Mouse (Mus musculus) c-Kit-negative CD71-positive TER-119-positive erythroid progenitor cells, embryonic 14.5 days (primary cell): ENCODE measurements around the gene Krtap5-1.
"Not testable (repeated sequence)": the region's sequence is repeated elsewhere in the genome, so short reads cannot be mapped to it uniquely, and the experiment has no call there.

Experiments used
- DNase-seq: peaks from one replicate; pipeline ENCODE4 v3.0.0-alpha.2; 2013; ENCODE audit warnings: low read depth, low spot score

Gene Krtap5-1

DNA sequence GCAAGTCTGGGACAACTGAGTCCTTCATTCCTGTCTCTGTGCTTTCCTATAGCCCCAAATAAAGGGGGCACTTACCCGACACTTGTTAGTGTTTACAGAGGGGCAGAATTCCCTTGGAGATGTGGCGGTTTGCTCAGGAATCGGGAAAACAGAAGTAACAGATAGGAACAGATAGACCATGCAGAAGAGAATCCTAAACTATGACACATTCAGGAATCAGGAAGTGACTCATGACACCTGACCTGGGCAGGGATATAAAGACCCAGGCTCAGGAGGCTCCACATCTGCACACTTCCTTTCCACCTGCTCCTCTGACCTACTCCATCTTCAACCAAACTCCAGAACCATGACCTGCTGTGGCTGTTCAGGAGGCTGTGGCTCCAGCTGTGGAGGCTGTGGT lies 6.3 kb upstream of the Krtap5-1 start, which contains the start of gene Krtap5-4:
Gene Krtap5-4 (plus strand): TSS at position 301 of the 400 bp plus-strand sequence.
- DNase-seq, result no peak

- DNase-seq, result not testable (repeated sequence)
These were observed 810 bp downstream of the Krtap5-1 start for GRCm38 (mm10) chr7:142296108-142296507.

GRCm38 (mm10) chr7:142295418-142295817 lies 1.5 kb downstream of the Krtap5-1 start:
- no peak for DNase-seq

DNA sequence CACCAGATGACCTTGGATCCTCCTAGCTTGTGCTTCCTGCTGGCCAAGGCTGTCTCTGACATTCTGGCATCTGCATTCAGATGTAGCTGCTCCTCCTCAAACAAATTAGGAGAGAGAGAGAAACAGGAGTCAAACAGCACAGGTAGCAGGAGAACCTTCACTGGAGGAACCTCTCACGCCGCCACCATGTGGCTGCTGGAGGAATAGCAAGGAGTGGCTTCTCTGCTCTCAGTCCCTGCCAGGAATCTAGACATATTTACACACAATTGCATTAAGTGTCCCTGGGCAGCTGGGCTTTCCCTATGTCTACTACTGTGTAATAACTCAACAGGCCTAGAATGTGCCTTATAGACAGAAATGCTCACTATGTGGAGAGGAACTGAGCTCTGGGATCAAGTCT lies 3.1 kb downstream of the Krtap5-1 start:
- DNase-seq, result not testable (repeated sequence)

- not testable (repeated sequence) for DNase-seq
These were observed 10.9 kb downstream of the Krtap5-1 start for GRCm38 (mm10) chr7:142285910-142286612.

DNA sequence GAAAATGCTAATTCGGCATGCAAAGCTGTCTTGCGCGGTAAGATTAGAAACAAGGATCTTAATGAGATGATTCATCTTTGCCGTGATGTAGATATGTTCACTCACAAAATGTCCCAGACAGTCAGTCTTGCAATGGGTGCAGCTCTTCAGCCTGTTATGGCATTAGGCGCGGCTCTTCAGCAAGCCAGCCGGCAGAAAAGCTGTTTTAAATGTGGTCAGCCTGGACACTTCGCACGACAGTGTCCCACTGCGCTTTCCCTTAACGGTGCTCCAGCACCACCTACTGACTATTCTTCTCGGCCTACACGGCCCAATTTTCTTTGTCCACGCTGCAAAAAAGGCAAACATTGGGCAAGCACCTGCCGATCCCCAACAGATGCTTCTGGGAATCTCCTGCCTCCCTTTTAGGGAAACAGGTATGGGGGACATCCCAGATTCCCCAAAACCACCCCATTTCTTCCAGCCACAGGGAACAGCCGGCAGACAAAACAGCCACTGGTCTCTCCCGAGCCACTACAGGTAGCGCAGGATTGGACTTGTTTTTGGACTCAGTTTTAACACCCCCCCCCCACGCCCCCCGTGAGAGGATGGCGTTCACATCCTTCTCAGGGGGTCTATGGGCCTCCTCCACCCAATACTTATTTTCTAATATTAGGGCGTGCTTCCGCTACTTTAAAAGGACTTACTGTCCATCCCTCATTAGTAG lies 11.6 kb downstream of the Krtap5-1 start:
- no peak for DNase-seq

DNA sequence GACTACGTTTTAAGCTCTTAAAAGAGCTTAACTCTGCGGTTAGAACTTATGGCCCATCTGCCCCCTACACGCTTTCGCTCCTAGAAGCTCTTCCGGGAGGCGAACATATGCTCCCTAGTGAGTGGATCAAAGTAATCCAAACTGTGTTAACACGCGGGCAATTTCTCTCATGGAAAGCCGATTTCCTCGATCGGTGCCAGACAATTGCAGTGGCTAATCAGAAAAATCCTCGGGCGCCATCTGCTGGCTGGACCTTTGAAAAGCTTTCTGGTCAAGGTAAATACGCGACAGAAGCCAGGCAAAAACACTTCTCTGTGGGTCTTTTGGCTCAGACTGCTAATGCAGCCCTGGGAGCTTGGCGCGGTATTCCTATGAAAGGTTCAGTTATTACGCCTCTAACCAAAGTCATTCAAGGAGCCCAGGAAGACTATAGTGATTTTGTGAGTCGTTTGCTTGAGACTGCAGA lies 12.3 kb downstream of the Krtap5-1 start:
- peak; percentile 30 for DNase-seq

- no peak for DNase-seq
These were observed 12.8 kb downstream of the Krtap5-1 start for GRCm38 (mm10) chr7:142284023-142284591.

- not testable (repeated sequence) for DNase-seq
These were observed 14.1 kb downstream of the Krtap5-1 start for GRCm38 (mm10) chr7:142282847-142283246.

DNA sequence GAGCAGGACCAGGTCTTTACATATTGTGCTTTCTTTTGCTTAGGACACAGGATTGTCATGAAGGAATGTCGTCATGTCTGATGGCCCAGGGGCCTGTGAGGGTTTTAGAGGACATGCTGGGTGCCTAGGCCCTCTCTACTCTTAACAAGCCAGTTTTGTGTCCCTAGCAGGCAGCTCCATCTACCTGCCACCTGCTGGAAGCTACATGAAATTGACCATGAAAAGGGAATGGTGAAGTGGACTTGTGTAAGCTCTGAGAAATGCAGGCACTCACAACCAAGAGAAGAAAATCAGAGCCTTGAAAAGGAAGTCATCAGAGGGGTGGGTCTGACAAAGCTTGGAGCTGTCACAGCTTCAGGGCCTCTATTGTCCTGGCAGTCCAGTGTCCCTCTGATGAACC lies 17.6 kb downstream of the Krtap5-1 start:
- DNase-seq, result not testable (repeated sequence)

GRCm38 (mm10) chr7:142278183-142278582 lies 18.7 kb downstream of the Krtap5-1 start:
- DNase-seq, result not testable (repeated sequence)

DNA sequence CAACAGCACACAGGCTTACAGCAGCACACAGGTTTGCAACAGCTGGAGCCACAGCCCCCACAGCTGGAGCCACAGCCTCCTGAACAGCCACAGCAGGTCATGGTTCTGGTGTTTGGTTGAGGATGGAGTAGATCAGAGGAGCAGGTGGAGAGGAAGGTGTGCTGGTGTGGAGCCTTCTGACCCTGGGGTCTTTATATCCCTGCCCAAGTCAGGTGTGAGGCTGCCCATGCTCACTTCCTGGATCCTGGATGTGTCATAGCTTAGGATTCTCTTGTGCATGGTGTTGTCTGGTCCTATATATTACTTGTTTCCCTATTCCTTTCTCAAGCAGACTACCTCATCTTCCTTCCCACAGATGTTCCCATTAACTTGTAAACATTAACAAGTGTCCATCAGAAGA lies 22.7 kb downstream of the Krtap5-1 start, which contains the start of gene Gm4559:
Gene Gm4559 (minus strand): TSS at position 101 of the 400 bp plus-strand sequence.
- not testable (repeated sequence) for DNase-seq

DNA sequence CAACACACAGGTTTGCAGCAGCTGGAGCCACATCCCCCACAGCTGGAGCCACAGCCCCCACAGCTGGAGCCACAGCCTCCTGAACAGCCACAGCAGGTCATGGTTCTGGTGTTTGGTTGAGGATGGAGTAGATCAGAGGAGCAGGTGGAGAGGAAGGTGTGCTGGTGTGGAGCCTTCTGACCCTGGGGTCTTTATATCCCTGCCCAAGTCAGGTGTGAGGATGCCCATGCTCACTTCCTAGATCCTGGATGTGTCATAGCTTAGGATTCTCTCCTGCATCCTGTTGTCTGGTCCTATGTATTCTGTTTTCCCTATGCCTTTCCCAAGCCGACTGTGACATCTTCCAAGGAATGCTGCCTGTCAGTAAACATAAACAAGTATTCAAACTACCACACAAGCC lies 38.7 kb downstream of the Krtap5-1 start, which contains the start of gene Gm2431:
Gene Gm2431 (minus strand): TSS at position 101 of the 400 bp plus-strand sequence.
- DNase-seq, result not testable (repeated sequence)

- no peak for DNase-seq
These were observed 41.4 kb downstream of the Krtap5-1 start for GRCm38 (mm10) chr7:142255517-142255916.

- DNase-seq, result no peak
These were observed 47.1 kb downstream of the Krtap5-1 start for GRCm38 (mm10) chr7:142249824-142250223.
